Mouse (Mus musculus) frontal cortex, adult 2 months (tissue): ENCODE measurements around the gene Zfp553. TPM values are rescaled to one million over a fixed set of nuclear protein-coding genes. Genes with fewer than 3 reads are reported as not detected.
A peak's percentile ranks its signal among the peaks of the same experiment; 100 is the strongest.
"Not testable (repeated sequence)": the region's sequence is repeated elsewhere in the genome, so short reads cannot be mapped to it uniquely, and the experiment has no call there.

Experiments used
- DNase-seq, 2 experiments: peaks; one replicate each; pipeline ENCODE4 v3.0.0; 2022; ENCODE audit warnings: low spot score in 1 of 2; ENCODE audit errors: extremely low spot score in 1 of 2
- polyA plus RNA-seq: library from polyadenylated mRNA; depleted of rRNA; stranded (reverse); fragments of >200 nt; gene quantifications from 2 replicates; pipeline ENCODE4 v1.2.3, GENCODE M21; 2012

The Zfp553 gene
- polyA plus RNA-seq, 1 experiment: 13.8 TPM

DNA sequence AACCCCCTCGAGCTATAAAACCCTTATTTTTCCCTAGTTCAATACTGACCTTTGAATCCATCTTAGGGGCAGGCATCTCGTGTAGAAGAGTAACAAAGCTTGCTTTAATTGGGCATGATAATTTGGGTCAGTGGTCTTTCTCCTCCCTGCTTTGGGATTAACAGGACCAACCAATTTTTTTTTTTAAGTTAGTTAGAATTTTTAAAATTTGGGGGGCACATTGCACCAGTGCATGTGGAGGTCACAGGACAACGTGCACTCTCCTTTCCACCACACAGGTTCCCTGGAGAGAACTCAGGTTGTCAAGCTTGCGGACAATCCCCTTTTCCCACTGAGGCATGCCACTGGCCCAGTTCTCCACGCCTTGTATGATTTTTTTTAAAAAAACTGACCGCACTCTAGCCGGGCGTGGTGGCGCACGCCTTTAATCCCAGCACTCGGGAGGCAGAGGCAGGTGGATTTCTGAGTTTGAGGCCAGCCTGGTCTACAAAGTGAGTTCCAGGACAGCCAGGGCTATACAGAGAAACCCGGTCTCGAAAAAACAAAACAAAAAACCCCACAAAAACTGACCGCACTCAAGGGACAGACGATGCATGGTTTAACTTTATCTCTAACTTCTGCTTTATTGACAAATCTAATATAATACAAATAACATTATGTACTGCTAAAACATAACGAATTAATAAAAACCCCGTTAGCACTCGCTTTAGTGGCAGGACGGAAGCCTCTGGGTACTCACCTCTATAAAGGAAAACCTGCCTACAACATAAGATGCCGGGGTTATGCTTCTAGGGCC lies 837 bp upstream of the Zfp553 start:
- DNase-seq: no peak

DNA sequence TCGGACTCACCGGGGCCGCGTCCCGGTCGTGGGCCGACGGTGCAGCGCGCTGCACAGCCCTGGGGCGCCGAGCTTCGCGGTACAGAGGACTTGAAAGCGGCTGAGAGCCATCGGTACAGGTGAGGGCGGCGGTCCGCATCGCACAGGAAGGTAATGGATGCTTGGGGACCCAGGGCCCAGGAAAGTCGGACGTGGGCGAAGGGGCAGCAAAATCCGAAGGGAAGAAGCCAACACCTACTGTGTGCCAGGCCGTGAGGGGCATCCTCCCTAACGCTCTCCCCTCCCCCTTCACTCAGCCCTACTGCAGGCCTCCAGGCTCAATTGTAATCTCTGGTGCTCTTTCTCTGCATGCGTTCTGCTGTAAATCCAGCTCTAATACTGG lies 498 bp downstream of the Zfp553 start:
- no peak for DNase-seq

GRCm38 (mm10) chr7:127233765-127234164 lies 904 bp downstream of the Zfp553 start:
- no peak for DNase-seq

- no peak for DNase-seq
Measured at GRCm38 (mm10) chr7:127234777-127235176, 1.9 kb downstream of the Zfp553 start.

DNA sequence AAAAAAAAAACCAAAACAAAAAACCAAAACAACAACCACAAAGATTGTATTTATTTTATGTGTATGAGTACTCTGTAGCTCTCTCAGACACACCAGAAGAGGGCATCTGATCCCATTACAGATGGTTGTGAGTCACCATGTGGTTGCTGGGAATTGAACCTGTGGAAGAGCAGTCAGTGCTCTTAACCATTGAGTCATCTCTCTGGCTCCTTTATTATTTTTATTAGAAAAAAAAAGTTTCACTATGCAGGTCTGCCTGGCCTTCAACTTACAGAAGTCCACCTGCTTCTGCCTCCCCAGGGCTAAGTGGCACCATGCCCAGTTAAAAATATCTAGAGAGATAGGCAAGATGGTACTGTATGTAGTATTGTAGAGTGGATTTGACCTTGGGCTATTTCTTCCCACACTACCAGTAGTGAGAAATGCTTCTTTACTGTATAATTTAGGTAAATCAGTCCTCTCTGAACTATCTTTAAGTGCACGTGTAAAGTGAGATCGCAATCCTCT lies 10.6 kb downstream of the Zfp553 start:
- DNase-seq: no peak

DNA sequence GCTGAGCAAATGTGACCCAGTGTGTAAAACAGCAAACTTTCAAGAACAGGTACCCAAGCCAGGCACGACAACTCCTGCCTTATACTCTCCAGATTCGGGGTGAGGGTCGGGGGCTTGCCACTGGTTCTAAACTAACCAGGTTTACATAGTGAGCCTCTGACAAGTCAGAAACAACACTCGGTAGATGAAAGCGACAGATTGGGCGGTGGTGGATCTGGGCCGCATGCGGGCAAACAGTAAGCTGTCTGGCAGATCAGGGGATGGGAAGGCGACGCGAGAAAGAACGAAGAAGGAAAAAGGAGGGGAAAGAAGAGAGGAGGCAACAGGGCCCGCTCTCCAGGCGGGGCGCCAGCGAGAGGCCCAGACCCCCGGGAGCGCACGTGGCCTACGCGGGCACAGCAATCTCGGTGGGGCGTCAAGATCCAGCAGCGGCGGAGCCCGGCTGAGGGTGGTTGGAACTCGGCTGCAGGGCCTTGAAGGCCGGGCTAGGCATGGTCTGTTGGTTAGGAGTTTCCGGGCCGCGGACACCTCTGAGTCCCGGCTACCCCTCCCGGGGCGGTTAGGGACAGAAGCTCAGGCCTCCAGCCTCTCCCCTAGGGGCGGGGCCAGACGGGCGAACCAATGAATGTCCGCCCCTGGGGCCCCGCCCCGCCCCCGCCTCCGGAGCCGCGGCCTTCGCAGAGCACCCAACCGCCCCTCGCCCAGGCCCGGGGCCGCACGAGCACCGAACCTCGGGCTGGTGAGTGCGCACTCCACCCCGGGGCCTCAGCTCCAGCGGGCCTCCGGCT lies 11.2 kb downstream of the Zfp553 start, which contains the start of gene Zfp771:
Zfp771 (plus strand) TSS at position 405 of the 788 bp plus-strand sequence.
- DNase-seq: peak; percentile 84 to 92

DNA sequence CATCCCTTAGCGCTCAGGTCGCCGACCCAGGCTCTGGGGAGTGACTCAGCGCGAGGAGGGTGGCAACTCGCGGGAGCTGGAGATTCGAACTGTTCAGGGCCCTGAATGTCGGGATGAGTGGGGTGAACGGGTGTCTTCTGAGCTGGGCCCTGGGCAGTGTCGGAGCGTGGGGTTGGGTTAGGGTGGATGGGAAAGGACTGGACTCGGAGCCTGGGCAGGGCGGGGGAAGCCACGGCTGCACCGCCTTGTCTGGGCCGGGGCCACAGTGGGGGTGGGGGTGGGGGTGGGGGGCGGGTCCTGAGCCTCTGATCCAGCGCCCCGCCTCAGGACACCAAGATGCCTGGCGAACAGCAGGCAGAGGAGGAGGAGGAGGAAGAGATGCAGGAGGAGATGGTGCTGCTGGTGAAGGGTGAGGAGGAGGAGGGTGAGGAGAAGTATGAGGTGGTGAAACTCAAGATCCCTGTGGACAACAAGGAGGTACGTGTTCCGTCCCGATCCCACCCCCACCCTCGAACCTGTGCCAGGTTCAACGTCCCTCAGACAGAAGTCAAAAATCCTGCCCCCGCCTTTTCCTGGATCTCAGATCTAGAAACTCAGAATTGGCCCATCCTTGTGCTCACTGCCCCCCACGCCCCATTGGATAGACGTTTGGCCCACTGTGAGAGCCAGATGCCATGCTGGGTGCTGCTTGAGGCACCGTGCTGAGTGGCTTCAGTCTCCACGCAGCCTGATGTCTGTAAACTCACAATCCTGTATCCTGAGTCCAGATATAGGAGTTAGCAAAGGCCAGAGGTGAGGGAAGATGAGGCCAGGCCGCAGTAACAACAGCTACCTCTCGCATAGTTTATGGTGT lies 12.0 kb downstream of the Zfp553 start:
- DNase-seq: no peak

DNA sequence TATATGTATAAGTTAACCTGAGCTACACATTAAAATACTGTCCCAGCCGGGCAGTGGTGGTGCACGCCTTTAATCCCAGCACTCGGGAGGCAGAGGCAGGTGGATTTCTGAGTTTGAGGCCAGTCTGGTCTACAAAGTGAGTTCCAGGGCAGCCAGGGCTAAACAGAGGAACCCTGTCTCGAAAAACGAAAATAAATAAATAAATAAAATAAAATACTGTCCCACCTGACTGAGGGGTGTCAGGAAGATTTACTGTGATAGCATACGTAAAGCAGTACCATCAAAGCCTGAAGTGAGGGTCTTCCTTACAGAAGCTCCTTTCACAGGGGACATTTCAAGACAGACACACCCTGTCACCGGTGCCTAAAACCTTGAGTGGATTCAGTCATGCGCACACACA lies 17.6 kb downstream of the Zfp553 start:
- not testable (repeated sequence) for DNase-seq

DNA sequence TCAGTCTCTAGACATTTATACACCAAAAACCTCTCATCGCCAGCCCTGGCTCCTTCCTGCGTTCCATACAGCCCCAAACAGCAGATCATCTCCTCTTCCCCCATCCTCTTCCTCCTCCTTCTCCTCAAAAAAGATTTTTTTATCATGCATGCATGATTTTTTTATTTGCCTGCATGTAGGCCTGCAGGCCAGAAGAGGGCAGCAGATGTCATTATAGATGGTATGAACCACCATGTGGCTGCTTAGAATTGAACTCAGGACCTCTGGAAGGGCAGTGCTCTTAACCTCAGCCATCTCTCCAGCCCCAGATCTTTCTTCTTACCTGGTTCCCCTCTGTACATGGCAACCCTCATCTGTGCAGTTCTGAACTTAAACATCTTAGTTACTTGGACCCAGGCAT lies 19.6 kb downstream of the Zfp553 start:
- DNase-seq: peak in 1 of 2 experiments; percentile 28

DNA sequence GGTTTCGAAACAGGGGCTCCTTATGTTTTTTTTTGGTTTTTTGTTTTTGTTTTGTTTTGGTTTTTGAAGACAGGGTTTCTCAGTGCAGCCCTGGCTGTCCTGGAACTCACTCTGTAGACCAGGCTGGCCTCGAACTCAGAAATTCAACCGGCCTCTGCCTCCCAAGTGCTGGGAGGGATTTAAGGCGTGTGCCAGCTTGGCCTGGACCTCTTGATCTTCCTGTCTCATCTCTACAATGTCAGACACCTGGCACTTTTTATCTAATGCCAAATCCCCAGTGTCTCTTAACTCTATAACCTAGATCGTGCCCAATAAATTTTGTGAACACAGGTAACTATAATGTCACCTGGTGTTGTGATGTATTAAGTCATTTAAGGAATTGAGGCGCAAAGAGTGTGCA lies 20.5 kb downstream of the Zfp553 start:
- no peak for DNase-seq

- DNase-seq: peak; percentile 86 to 97
Measured at GRCm38 (mm10) chr7:127253821-127254769, 21.2 kb downstream of the Zfp553 start.

DNA sequence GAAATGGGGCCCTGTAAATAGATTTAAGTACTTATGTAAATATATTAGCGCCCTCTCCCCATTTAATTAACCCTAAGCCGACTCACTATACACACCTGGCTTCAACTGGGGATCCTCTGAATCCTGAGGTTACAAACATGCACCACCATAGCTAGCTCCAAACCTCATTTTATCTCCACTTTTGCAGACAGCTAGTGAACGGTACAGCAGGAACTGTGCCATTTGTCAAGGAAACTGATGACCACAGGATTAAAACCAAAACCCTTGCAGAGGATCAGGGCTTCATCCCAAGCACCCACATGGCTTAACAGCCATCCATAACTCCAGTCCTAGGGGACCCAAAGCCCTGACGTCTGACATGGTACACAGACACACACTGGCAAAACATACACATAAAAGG lies 22.1 kb downstream of the Zfp553 start:
- DNase-seq: no peak

DNA sequence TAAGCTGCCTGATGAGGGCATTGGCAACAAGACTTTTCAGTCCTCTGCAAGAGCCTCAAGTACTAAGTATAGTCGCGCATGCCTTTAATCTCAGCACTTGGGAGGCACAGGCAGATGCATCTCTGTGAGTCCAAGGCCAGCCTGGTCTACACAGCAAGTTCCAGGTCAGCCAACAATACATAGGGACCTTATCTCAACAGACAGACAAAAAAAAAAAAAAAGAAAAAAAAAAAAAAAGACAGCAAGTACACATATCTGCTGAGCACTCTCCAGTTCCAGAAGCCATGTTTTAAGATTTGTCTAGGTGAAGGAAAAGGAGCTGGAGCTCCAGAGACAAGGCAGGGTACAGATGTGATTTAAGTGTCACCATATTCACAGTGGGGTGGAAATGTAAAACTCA lies 23.1 kb downstream of the Zfp553 start:
- DNase-seq: no peak

- DNase-seq: no peak
Measured at GRCm38 (mm10) chr7:127256518-127256917, 23.7 kb downstream of the Zfp553 start.

DNA sequence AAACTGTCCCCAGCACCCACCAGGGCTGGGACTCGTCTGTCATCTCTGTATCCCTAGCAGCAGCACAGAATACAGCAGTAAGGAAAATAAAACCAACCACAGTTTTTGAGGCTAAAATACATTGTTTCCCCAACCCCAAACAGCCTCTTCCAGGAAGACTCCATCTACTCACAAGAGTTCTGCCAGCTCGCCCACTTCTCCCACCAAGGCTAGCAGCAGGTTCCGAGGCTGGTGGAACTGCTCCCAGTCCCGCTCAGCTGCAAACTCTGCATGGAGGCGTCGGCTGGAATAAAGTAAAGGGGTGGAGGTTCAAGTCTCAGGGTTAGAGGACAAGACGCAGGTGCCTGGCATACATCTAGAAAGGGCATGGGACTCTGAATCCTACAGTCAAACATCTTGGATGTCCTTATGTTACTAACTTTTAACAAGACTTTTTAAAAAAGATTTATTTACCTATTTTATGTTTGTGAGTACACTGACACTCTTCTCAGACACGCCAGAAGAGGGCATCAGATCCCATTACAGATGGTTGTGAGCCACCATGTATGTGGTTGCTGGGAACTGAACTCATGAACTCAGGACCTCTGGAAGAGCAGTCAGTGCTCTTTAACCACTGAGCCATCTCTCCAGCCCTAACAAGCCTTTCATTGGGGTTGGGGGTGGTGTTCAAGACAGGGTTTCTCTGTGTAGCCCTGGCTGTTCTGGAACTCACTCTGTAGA lies 26.5 kb downstream of the Zfp553 start:
- DNase-seq: peak in 1 of 2 experiments; percentile 31

GRCm38 (mm10) chr7:127260309-127261111 lies 27.6 kb downstream of the Zfp553 start, which contains the start of gene Dctpp1:
Gene Dctpp1, minus strand, starts transcription at chr7:127260709.
- peak; percentile 99 for DNase-seq

DNA sequence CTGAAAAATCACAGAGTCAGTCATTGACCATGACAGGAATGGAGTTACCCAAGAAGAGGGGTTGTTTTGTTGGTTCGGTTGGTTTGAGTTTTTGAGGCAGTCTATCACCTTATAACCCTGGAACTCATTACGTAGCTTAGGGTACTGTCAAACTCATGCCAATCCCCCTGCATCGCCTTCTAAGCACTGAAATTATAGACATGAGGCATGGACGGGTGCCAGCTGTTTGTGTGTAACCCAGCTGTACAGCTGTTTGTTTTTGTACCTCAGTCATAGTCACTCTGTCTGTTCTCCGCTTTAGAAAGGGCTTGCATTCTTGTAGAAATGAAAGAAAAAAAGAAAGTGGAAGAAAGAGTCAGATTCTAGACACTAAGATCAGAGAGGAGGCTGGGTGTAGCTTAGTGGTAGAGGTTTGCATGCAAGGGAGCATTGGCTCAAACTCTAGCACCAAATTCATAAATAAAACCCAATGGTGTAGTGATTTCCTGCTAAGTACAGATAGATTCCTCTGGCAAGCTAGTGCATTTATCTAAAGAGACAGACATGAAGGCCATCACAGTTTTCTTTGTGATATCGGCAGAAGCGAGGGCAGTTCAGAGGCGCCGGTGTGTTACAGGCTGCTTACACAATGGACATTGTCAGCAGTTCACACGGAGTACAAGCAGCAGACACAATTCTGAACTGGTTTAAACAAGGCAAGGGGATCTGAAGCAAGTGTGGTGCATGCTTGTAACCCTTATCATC lies 29.5 kb downstream of the Zfp553 start:
- no peak for DNase-seq
